Mouse (Mus musculus) hindbrain, postnatal 0 days (tissue): ENCODE data around the gene Eif4a1. TPM values are rescaled to one million over a fixed set of nuclear protein-coding genes. Genes with fewer than 3 reads are reported as not detected.
"Not testable (repeated sequence)": the region's sequence is repeated elsewhere in the genome, so short reads cannot be mapped to it uniquely, and the experiment has no call there.

Source experiments
- ATAC-seq: fragments of 200-750 bp; cut with Nextera tagmentation; 2 replicates; pipeline ENCODE4 v1.8.0; 2017; ENCODE audit warnings: mild to moderate bottlenecking, moderate TSS enrichment, moderate library complexity
- DNase-seq: peaks from one replicate; pipeline ENCODE4 v3.0.0-alpha.2; 2015; ENCODE audit warnings: low spot score
- H3K27ac ChIP-seq: fragments of 300-500 bp; sonication (generic); 2 replicates; pipeline ENCODE4 v1.5.1; 2014; ENCODE audit warnings: mild to moderate bottlenecking
- H3K27me3 ChIP-seq: fragments of 300-500 bp; sonication (generic); 2 replicates; pipeline ENCODE4 v1.6.1; 2014; ENCODE audit warnings: low read length, mixed read lengths; ENCODE audit not compliant: insufficient read depth
- H3K36me3 ChIP-seq: fragments of 300-500 bp; sonication (generic); 2 replicates; pipeline ENCODE4 v1.6.1; 2014; ENCODE audit warnings: low read length, mixed read lengths; ENCODE audit not compliant: insufficient read depth
- H3K4me1 ChIP-seq: fragments of 300-500 bp; sonication (generic); 2 replicates; pipeline ENCODE4 v1.6.1; 2014; ENCODE audit warnings: antibody characterized with exemption, low read length, mixed read lengths; ENCODE audit not compliant: insufficient read depth
- H3K4me2 ChIP-seq: fragments of 300-500 bp; sonication (generic); 2 replicates; pipeline ENCODE4 v1.6.1; 2014; ENCODE audit warnings: low read depth, mild to moderate bottlenecking, low read length, moderate library complexity, mixed read lengths
- H3K4me3 ChIP-seq: fragments of 300-500 bp; sonication (generic); 2 replicates; pipeline ENCODE4 v1.5.1; 2014; ENCODE audit warnings: low read length
- H3K9ac ChIP-seq: fragments of 300-500 bp; sonication (generic); replicated peaks from 2 replicates; pipeline ENCODE4 v1.6.1; 2014; ENCODE audit warnings: mild to moderate bottlenecking, low read length, moderate library complexity, mixed read lengths
- H3K9me3 ChIP-seq: fragments of 300-500 bp; sonication (generic); 2 replicates; pipeline ENCODE4 v1.6.1; 2016; ENCODE audit warnings: low read length, mixed read lengths
- CTCF ChIP-seq: IDR thresholded peaks from 2 replicates; pipeline ENCODE4 v1.5.1; 2016; ENCODE audit warnings: antibody characterized with exemption, control low read depth, low read depth
- WGBS: fragments of 180-500 bp; shearing (Covaris S2); extraction: QIAGEN DNeasy Blood & Tissue Kit; methylation state at CpG from one replicate; pipeline ENCODE4 v1.1.7; 2014; 5-methylcytosine and 5-hydroxymethylcytosine counted together
- polyA plus RNA-seq: library from polyadenylated mRNA; unstranded; fragments of >200 nt; fragmentation: Nextera tagmentation; extraction: Ambion mirVana; gene quantifications from 2 replicates; pipeline ENCODE4 v1.2.1, GENCODE M21; 2015
- total RNA-seq: library from RNA; depleted of rRNA; stranded (reverse); fragments of >200 nt; gene quantifications from 2 replicates; pipeline ENCODE4 v1.2.3, GENCODE M21; 2014

Eif4a1 gene
- total and polyA plus RNA-seq, 2 experiments from 2014 or later: 427 to 696 TPM

DNA sequence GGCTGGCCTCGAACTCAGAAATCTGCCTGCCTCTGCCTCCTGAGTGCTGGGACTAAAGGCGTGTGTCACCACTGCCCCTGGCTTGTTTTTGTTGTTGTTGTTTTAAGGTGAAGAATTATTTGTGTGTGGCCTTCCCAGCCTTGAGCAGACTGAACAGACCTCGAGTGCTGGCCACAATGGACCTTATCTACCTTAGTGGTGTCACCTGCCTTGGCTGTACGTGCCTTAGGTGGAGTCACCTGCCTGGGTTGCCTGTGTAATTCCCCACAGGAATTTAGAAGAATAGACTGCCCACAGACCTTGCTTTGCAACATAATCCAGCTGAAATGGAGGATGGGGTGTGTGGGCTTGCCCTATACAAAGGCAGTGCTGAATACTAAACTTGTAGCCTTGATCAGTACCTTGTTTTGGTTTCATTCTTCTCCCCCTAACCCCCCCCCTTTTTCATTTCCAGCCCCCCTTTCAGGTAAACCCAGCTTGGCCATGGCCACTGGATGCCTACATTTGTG is 35.7 kb upstream of the Eif4a1 start:
- no peak for TF ChIP-seq CTCF
- H3K4me1 ChIP-seq: 0 out of 2 replicates have a peak, but pooled peaks cover 5% of the 10 kb centered on the region
- DNase-seq (no peak), ATAC-seq (no peak)
- H3K9ac ChIP-seq: no peak overlapping the region
- H3K4me3 ChIP-seq: no peak overlapping the region
- H3K4me2 ChIP-seq: no peak overlapping the region
- 87% methylated on average over 4 of the region's 4 CpGs for WGBS
- H3K36me3 ChIP-seq: no peaks in the 10 kb centered on the region
- H3K27ac ChIP-seq: no peak overlapping the region
- H3K9me3 ChIP-seq: no peaks in the 10 kb centered on the region
- H3K27me3 ChIP-seq: no peaks in the 10 kb centered on the region

DNA sequence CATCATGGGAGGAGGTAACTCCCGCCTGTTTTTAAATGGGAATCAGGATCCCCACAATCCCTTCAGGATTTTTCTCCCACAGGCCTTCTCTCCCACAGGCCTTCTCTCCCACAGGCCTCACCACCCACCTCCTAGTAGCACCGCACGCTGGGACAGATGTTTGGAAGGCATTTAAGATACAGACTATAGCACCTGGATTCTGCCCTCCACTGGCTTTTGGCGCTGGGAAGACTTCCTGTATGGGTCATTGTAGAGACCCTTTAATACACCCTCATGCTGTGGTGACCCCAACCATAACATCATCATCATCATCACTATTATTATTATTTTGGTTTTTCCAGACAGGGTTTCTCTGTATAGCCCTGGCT is 35.2 kb upstream of the Eif4a1 start:
- Histone ChIP-seq H3K4me3 (no peak overlapping the region), H3K27ac (peak overlapping the region; percentile 32; the same call in 1 of the 2 replicates), H3K36me3 (no peaks in the 10 kb centered on the region), H3K4me1 (0 out of 2 replicates have a peak, but pooled peaks cover 5% of the 10 kb centered on the region), H3K4me2 (no peak overlapping the region), H3K9ac (no peak overlapping the region), H3K9me3 (no peaks in the 10 kb centered on the region), H3K27me3 (no peaks in the 10 kb centered on the region)
- WGBS: 86% methylated on average over 4 of the region's 4 CpGs
- ATAC-seq (no peak), DNase-seq (no peak)
- no peak for TF ChIP-seq CTCF

GRCm38 (mm10) chr11:69706775-69707479 is 34.7 kb upstream of the Eif4a1 start:
- 27% methylated on average over 6 of the region's 6 CpGs for WGBS
- no peak overlapping the region for H3K4me2 ChIP-seq
- ATAC-seq (peak; percentile 71; the same call in 1 of the 2 replicates), DNase-seq (peak; percentile 65)
- no peaks in the 10 kb centered on the region for H3K36me3 ChIP-seq
- H3K27ac ChIP-seq: peak overlapping the region; percentile 32
- H3K27me3 ChIP-seq: no peaks in the 10 kb centered on the region
- H3K4me3 ChIP-seq: no peak overlapping the region
- H3K4me1 ChIP-seq: 0 out of 2 replicates have a peak, but pooled peaks cover 5% of the 10 kb centered on the region
- H3K9me3 ChIP-seq: no peaks in the 10 kb centered on the region
- no peak for TF ChIP-seq CTCF
- no peak overlapping the region for H3K9ac ChIP-seq

GRCm38 (mm10) chr11:69704613-69705010 is 32.4 kb upstream of the Eif4a1 start:
- DNase-seq (no peak), ATAC-seq (no peak)
- Histone ChIP-seq H3K36me3 (no peaks in the 10 kb centered on the region), H3K4me3 (no peak overlapping the region), H3K27me3 (no peaks in the 10 kb centered on the region), H3K4me2 (no peak overlapping the region), H3K9ac (no peak overlapping the region), H3K4me1 (0 out of 2 replicates have a peak, but pooled peaks cover 5% of the 10 kb centered on the region), H3K27ac (no peak overlapping the region), H3K9me3 (no peaks in the 10 kb centered on the region)
- 55% methylated on average over 2 of the region's 2 CpGs for WGBS
- TF ChIP-seq CTCF: no peak

DNA sequence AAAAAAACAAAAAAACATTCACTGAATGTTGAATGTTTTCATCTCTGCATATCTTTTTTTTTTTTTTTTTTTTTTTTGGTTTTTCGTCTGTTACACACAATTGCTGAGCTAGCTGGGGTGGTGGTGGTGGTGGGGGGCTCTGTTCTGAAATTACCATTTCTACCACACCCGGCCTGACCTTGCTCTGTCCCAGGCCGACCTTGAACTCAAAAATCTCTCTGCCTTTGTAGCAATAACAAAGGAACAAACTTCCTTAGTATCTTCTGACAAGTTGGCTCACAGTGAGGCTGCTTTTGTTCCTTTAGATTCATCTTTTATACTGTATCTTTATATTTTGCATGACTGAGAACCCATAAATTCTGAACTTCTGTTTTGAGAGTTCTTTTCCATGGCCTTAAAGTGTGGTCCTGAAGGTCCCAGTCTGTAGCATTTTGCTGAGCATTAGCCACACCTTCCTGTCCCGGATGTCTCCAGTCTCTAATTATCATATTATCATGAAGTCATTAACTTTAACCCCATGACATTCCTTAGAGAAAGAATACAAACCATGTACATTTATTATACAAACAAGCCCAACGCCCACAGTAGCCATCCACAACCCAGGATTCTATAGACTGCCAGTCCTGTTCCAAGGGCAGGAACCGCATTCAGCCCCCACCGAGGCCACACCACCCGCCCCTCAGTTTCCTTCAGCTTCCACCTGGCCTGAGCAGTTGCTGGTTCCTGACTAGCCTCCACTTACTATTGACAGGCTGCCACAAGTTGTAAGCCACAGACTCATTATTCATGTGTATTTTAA is 31.8 kb upstream of the Eif4a1 start:
- 59% methylated on average over 8 of the region's 8 CpGs for WGBS
- Histone ChIP-seq H3K4me3 (no peak overlapping the region), H3K36me3 (no peaks in the 10 kb centered on the region), H3K9ac (no peak overlapping the region), H3K4me1 (0 out of 2 replicates have a peak, but pooled peaks cover 5% of the 10 kb centered on the region), H3K27me3 (no peaks in the 10 kb centered on the region), H3K27ac (no peak overlapping the region), H3K9me3 (no peaks in the 10 kb centered on the region), H3K4me2 (no peak overlapping the region)
- no peak for DNase-seq
- ATAC-seq: no peak
- TF ChIP-seq CTCF: no peak

DNA sequence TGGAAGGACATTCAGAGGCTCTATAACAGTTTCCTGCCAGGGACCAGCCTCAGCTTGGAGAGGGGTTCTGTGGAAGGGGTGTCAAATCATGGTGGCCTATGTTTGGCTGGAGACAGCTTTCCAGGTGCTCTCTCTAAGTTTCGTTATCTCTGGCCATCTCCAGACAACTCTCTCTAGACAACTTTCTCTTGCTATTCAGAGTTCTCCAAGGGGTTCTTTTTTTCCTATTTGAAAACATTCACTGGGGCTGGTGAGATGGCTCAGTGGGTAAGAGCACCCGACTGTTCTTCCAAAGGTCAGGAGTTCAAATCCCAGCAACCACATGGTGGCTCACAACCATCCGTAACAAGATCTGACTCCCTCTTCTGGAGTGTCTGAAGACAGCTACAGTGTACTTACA is 31.2 kb upstream of the Eif4a1 start:
- not testable (repeated sequence) for H3K36me3 ChIP-seq, H3K9ac ChIP-seq, ATAC-seq, H3K4me3 ChIP-seq, H3K9me3 ChIP-seq, H3K27me3 ChIP-seq, H3K4me2 ChIP-seq, H3K4me1 ChIP-seq, H3K27ac ChIP-seq, DNase-seq
- WGBS: 67% methylated on average over 2 of the region's 3 CpGs

DNA sequence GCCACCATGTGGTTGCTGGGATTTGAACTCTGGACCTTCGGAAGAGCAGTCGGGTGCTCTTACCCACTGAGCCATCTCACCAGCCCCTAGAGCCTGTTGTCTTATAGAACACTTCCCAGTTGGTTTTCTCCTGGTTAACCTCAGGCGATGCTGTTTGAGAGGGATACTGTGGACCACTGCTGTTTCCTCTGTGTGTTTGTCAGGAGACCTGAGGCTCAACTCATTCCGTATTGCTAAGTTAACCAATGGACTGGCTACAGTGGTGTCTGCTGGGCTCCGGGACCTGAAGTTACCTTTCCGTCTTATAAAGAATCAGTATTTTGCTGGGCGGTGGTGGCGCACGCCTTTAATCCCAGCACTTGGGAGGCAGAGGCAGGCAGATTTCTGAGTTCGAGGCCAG is 30.7 kb upstream of the Eif4a1 start:
- H3K4me2 ChIP-seq, H3K36me3 ChIP-seq, DNase-seq, H3K27ac ChIP-seq, ATAC-seq, H3K4me3 ChIP-seq, H3K4me1 ChIP-seq, H3K9ac ChIP-seq, H3K9me3 ChIP-seq, H3K27me3 ChIP-seq: not testable (repeated sequence)
- 97% methylated on average over 10 of the region's 10 CpGs for WGBS
